Mouse (Mus musculus): ENCODE measurements around the gene Enpp1. TPM values are rescaled to one million over a fixed set of nuclear protein-coding genes. Genes with fewer than 3 reads are reported as not detected.

Enpp1 gene
- total and polyA plus RNA-seq, 3 experiments: 0.12 to 0.15 TPM; not detected in 1

- H3K79me2 ChIP-seq (ENCODE audit: control insufficient read depth, insufficient read depth, low read length, poor library complexity): no peaks in the 10 kb centered on the region
- peaks cover 3% of the 10 kb centered on the region in 2 experiments for H3K4me1 ChIP-seq (ENCODE audit: control insufficient read depth in 1 of 2, insufficient read depth in 2 of 2, low read length in 2 of 2)
- TF ChIP-seq NRF1 (IDR thresholded peaks at IDR 0.05; ENCODE audit: insufficient read depth, low read depth, low read length, poor library complexity, severe bottlenecking) (no peak), MXI1 (IDR thresholded peaks at IDR 0.05; ENCODE audit: low read depth, low read length) (no peak), USF1 (IDR thresholded peaks at IDR 0.05; ENCODE audit: low read depth, low read length) (no peak), RCOR1 (IDR thresholded peaks at IDR 0.05; ENCODE audit: low read depth, low read length) (no peak), SIN3A (IDR thresholded peaks at IDR 0.05; ENCODE audit: low read length) (peak; percentile 50; the same call in 1 of the 2 replicates), GABPA (IDR thresholded peaks at IDR 0.05; ENCODE audit: low read depth, low read length) (no peak), TCF12 (IDR thresholded peaks at IDR 0.05; ENCODE audit: low read depth, low read length) (no peak), SMC3 (IDR thresholded peaks at IDR 0.05; ENCODE audit: low read depth, low read length) (peak; percentile 76), BHLHE40 (IDR thresholded peaks at IDR 0.05; ENCODE audit: borderline replicate concordance, low read depth, low read length) (no peak), EP300 (IDR thresholded peaks at IDR 0.05; ENCODE audit: low read depth in 1 of 2, low read length in 2 of 2) (no peak), E2F4 (IDR thresholded peaks at IDR 0.05; ENCODE audit: borderline replicate concordance, low read depth, low read length) (no peak), NELFE (IDR thresholded peaks at IDR 0.05; ENCODE audit: low read depth, low read length) (no peak), POLR2AphosphoS5 (IDR thresholded peaks at IDR 0.05; ENCODE audit: borderline replicate concordance, low read depth, low read length) (no peak), MAFK (IDR thresholded peaks at IDR 0.05; ENCODE audit: borderline replicate concordance, low read depth, low read length) (no peak), MYB (IDR thresholded peaks at IDR 0.05; ENCODE audit: low read depth, low read length) (no peak), MYC (IDR thresholded peaks at IDR 0.05; ENCODE audit: low read depth, low read length) (0 out of 2 replicates have a peak, but pooled peaks have one; percentile 28), JUND (IDR thresholded peaks at IDR 0.05; ENCODE audit: low read depth, low read length) (no peak), ELF1 (IDR thresholded peaks at IDR 0.05; ENCODE audit: low read depth, low read length) (no peak), ZNF384 (IDR thresholded peaks at IDR 0.05; ENCODE audit: low read depth, low read length) (peak; percentile 70), ZC3H11A (IDR thresholded peaks at IDR 0.05; ENCODE audit: low read depth, low read length) (peak; percentile 34; the same call in 1 of the 2 replicates), CHD1 (IDR thresholded peaks at IDR 0.05; ENCODE audit: low read depth, low read length) (no peak), RAD21 (IDR thresholded peaks at IDR 0.05; ENCODE audit: low read depth, low read length) (peak; percentile 59), POLR2A (IDR thresholded peaks at IDR 0.05; ENCODE audit: control insufficient read depth in 1 of 2, insufficient read depth in 1 of 2, low read depth in 1 of 2, low read length in 2 of 2, poor library complexity in 1 of 2) (no peak), CTCF (IDR thresholded peaks at IDR 0.05 in 2 of 3, conservative IDR thresholded peaks at IDR 0.05 in 1 of 3; ENCODE audit: control insufficient read depth in 1 of 3, insufficient read depth in 1 of 3, low read depth in 2 of 3, low read length in 3 of 3, poor library complexity in 1 of 3, severe bottlenecking in 1 of 3) (peak; percentile 78 to 90 (median 86)), GATA1 (IDR thresholded peaks at IDR 0.05; ENCODE audit: low read depth, low read length) (no peak)
- H3K9me3 ChIP-seq (replicated peaks; ENCODE audit: insufficient read depth, low read length): no peaks in the 10 kb centered on the region
- H3K9ac ChIP-seq (ENCODE audit: control insufficient read depth, low read depth, low read length, poor library complexity, severe bottlenecking): peak overlapping the region; percentile 58
- peak; percentile 87 for DNase-seq (ENCODE audit: low read depth, low spot score)
- peak overlapping the region; percentile 45 for H3K27ac ChIP-seq (ENCODE audit: control insufficient read depth, low read depth, low read length)
- H3K4me3 ChIP-seq (ENCODE audit: control insufficient read depth in 1 of 2, insufficient read depth in 1 of 2, low read depth in 2 of 2, low read length in 2 of 2): peak overlapping the region; percentile 57 to 80
- H3K36me3 ChIP-seq (ENCODE audit: control insufficient read depth in 1 of 2, insufficient read depth in 2 of 2, low read length in 2 of 2): peaks cover 0 to 4% of the 10 kb centered on the region in 2 experiments; a peak in 1 of 4 replicates
- H3K27me3 ChIP-seq (ENCODE audit: control insufficient read depth in 1 of 2, insufficient read depth in 2 of 2, low read length in 2 of 2): no peaks in the 10 kb centered on the region
Measured at GRCm38 (mm10) chr10:24630469-24631081, 81.4 kb downstream of the Enpp1 start.

All from MEL (cell line).